Mouse (Mus musculus): ENCODE measurements at regions not wholly inside any gene's neighbourhood (a gene's known extent, or its start where the extent isn't known, plus 50 kb on each side); places are given as distances from the start of the nearest gene placed in this dataset.

DNA sequence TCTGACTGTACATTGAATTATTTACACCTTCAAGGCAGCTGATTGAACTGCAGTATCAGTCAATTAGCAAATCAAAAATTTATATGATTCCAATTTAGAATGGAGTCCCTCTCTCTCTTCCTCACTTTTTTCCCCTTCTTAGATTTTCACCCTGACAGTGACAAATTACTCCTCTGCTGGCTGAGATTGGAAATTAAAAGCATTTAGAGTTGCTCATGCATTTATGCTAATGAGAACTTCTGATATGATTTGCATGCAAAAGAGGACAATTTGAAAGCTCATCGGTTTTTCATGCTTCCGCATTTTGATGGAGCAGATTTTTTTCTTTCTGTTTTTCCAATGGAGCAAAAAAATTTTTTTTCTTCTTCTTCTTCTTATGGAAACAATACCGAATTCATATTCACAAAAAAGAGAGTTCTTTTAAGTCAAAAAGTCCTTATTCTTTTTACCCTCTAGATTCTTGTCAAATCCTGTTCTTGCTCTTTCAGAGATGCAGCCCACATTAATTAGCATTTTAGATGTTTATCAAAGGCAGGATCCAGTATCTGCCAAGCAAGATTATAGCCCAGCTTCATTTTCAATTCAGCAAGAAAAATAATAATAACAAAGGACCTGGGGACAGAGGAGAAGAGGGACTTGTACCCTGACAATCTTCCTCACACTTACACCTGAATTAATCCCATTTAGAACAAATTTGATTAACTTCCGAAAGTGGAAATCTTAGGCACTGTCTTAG lies 173.6 kb upstream of the Nox3 start:
- Histone ChIP-seq H3K4me1 (replicated peaks; ENCODE audit: control insufficient read depth, insufficient read depth, low read length) (peaks cover 5% of the 10 kb centered on the region), H3K4me2 (ENCODE audit: low read length) (no peak overlapping the region; the same call in 1 of the 2 replicates), H3K36me3 (ENCODE audit: control insufficient read depth, insufficient read depth) (no peaks in the 10 kb centered on the region), H3K9me3 (ENCODE audit: control insufficient read depth, low read length) (no peaks in the 10 kb centered on the region), H3K27ac (ENCODE audit: low read length) (peak overlapping the region; percentile 72), H3K9ac (replicated peaks; ENCODE audit: low read depth, low read length) (no peak overlapping the region), H3K4me3 (replicated peaks; ENCODE audit: low read length) (no peak overlapping the region), H3K27me3 (replicated peaks; ENCODE audit: control insufficient read depth, insufficient read depth, low read length) (no peaks in the 10 kb centered on the region)
- WGBS = 20% methylated on average over 4 of the region's 4 CpGs
- peak; percentile 85 for ATAC-seq

DNA sequence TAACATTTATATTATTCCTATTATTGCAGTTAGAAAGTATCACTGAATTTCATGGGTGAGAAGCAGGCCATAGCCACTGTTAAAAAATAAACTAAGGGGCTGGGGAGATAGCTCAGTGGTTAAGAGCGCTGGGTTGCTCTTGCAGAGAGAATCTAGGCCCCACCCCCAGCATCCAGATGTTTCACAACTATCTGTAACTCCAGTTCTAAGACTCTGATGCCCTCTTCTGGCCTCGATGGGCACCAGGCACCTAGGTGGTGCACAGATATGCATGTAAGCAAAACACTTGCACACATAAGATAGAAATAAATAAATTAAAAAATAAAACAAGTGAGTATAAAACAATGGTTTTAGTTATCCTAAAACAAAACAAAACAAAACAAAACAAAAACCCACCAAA lies 166.3 kb upstream of the Nox3 start:
- 19% methylated on average over 2 of the region's 2 CpGs for WGBS
- no peak for ATAC-seq
- no peak overlapping the region for H3K4me3 ChIP-seq (replicated peaks; ENCODE audit: low read length)
- H3K9ac ChIP-seq (replicated peaks; ENCODE audit: low read depth, low read length) = no peak overlapping the region
- no peak overlapping the region for H3K27ac ChIP-seq (ENCODE audit: low read length)
- H3K9me3 ChIP-seq (ENCODE audit: control insufficient read depth, low read length) = no peaks in the 10 kb centered on the region
- H3K36me3 ChIP-seq (ENCODE audit: control insufficient read depth, insufficient read depth) = no peaks in the 10 kb centered on the region
- no peak overlapping the region for H3K4me2 ChIP-seq (ENCODE audit: low read length)
- no peaks in the 10 kb centered on the region for H3K27me3 ChIP-seq (replicated peaks; ENCODE audit: control insufficient read depth, insufficient read depth, low read length)
- no peaks in the 10 kb centered on the region for H3K4me1 ChIP-seq (replicated peaks; ENCODE audit: control insufficient read depth, insufficient read depth, low read length)

DNA sequence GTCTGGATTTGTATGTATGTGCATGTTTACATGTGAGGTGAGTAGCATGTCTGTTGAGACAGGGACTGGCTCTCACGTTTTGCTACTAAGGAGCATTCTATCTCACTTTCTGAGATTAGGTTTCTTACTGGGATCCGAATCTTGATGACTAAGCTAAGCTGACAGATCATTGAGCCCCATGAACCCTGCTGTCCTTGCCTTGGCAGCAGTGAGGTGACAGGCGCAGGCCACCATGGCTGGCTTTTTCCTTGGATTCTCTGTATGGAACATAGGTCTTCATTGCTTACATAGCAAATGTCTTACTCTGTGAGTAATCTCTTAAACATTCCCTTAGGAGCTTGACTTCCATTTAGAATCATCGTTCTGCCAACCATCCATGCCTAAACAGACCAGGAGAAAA lies 140.3 kb upstream of the Nox3 start:
- Histone ChIP-seq H3K36me3 (ENCODE audit: control insufficient read depth, insufficient read depth) (no peaks in the 10 kb centered on the region), H3K4me3 (replicated peaks; ENCODE audit: low read length) (no peak overlapping the region), H3K4me2 (ENCODE audit: low read length) (no peak overlapping the region), H3K4me1 (replicated peaks; ENCODE audit: control insufficient read depth, insufficient read depth, low read length) (no peaks in the 10 kb centered on the region), H3K27me3 (replicated peaks; ENCODE audit: control insufficient read depth, insufficient read depth, low read length) (no peaks in the 10 kb centered on the region), H3K9me3 (ENCODE audit: control insufficient read depth, low read length) (no peaks in the 10 kb centered on the region), H3K9ac (replicated peaks; ENCODE audit: low read depth, low read length) (no peak overlapping the region), H3K27ac (ENCODE audit: low read length) (no peak overlapping the region)
- no peak for ATAC-seq
- 82% methylated on average over 4 of the region's 4 CpGs for WGBS

DNA sequence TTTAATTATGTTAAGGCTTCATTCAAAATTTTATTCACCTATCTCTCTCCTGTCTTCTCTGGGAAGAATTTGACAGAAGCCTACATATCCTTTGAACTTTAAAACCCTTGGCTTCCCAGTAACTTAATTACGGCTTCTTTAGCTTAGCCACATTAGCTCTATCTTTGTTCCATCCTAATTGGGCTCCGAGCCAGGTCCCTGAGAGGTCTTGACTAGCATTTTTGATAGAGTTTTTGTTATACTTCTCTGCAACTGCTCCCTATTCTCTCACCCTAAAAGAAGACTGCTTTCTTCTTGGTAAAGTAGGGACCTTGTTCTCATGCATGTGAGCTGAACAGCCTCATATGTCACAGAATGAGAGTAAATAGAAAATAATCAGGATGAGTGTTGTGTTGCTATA lies 115.1 kb upstream of the Nox3 start:
- Histone ChIP-seq H3K4me1 (replicated peaks; ENCODE audit: control insufficient read depth, insufficient read depth, low read length) (peaks cover 5% of the 10 kb centered on the region), H3K36me3 (ENCODE audit: control insufficient read depth, insufficient read depth) (no peaks in the 10 kb centered on the region), H3K9me3 (ENCODE audit: control insufficient read depth, low read length) (no peaks in the 10 kb centered on the region), H3K27ac (ENCODE audit: low read length) (no peak overlapping the region), H3K4me3 (replicated peaks; ENCODE audit: low read length) (no peak overlapping the region), H3K9ac (replicated peaks; ENCODE audit: low read depth, low read length) (no peak overlapping the region), H3K4me2 (ENCODE audit: low read length) (no peak overlapping the region), H3K27me3 (replicated peaks; ENCODE audit: control insufficient read depth, insufficient read depth, low read length) (no peaks in the 10 kb centered on the region)
- WGBS = 4% methylated on average over 2 of the region's 2 CpGs
- ATAC-seq = no peak

DNA sequence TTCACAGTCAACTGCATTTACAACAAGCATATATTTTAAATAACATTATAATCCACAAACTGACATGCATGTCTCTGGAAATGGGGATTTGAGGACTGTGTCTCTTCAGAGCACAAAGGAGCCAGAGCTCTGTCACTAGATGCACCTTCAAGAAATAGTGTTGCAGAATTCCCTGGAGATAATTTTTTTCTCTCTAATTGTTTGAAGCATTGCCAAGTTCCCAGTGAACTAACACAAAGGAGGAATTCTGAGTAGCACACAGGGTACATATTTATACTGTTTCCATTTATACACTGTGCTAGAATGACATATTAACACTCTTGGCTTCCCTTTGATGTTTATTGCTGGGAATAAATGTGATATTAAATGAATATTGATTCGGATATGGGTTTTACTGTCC lies 107.4 kb upstream of the Nox3 start:
- 0 out of 2 replicates have a peak, but pooled peaks have one; percentile 55 for ATAC-seq
- no peak overlapping the region for H3K27ac ChIP-seq (ENCODE audit: low read length)
- no peak overlapping the region for H3K4me3 ChIP-seq (replicated peaks; ENCODE audit: low read length)
- no peak overlapping the region for H3K9ac ChIP-seq (replicated peaks; ENCODE audit: low read depth, low read length)
- no peaks in the 10 kb centered on the region for H3K36me3 ChIP-seq (ENCODE audit: control insufficient read depth, insufficient read depth)
- no peak overlapping the region for H3K4me2 ChIP-seq (ENCODE audit: low read length)
- H3K27me3 ChIP-seq (replicated peaks; ENCODE audit: control insufficient read depth, insufficient read depth, low read length) = no peaks in the 10 kb centered on the region
- peaks cover 7% of the 10 kb centered on the region for H3K4me1 ChIP-seq (replicated peaks; ENCODE audit: control insufficient read depth, insufficient read depth, low read length)
- WGBS = 66% methylated on average over 1 of the region's 1 CpGs
- H3K9me3 ChIP-seq (ENCODE audit: control insufficient read depth, low read length) = no peaks in the 10 kb centered on the region

DNA sequence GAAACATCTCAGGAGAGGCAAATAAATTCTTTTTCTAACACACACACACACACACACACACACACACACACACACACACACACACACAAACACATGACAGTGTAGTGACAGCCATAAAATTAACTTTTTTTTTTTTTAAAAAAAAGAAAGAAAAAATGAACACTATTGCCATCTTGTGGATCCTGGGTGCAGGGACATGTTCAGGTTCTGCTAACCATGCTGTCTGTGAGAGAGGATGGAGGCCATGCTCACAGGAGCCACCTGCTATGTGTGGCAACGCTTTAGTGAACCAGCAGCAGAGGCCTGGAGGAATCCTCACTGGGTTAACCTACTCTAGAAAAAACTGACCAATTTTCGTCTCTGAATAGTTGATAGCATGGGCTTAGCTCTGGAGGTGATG lies 96.5 kb upstream of the Nox3 start:
- Histone ChIP-seq H3K36me3 (ENCODE audit: control insufficient read depth, insufficient read depth) (no peaks in the 10 kb centered on the region), H3K4me1 (replicated peaks; ENCODE audit: control insufficient read depth, insufficient read depth, low read length) (no peaks in the 10 kb centered on the region; the same call in 1 of the 2 replicates), H3K4me2 (ENCODE audit: low read length) (no peak overlapping the region), H3K27me3 (replicated peaks; ENCODE audit: control insufficient read depth, insufficient read depth, low read length) (no peaks in the 10 kb centered on the region), H3K9ac (replicated peaks; ENCODE audit: low read depth, low read length) (no peak overlapping the region), H3K9me3 (ENCODE audit: control insufficient read depth, low read length) (no peaks in the 10 kb centered on the region), H3K27ac (ENCODE audit: low read length) (no peak overlapping the region), H3K4me3 (replicated peaks; ENCODE audit: low read length) (no peak overlapping the region)
- 19% methylated on average over 2 of the region's 2 CpGs for WGBS
- peak; percentile 72; the same call in 1 of the 2 replicates for ATAC-seq

DNA sequence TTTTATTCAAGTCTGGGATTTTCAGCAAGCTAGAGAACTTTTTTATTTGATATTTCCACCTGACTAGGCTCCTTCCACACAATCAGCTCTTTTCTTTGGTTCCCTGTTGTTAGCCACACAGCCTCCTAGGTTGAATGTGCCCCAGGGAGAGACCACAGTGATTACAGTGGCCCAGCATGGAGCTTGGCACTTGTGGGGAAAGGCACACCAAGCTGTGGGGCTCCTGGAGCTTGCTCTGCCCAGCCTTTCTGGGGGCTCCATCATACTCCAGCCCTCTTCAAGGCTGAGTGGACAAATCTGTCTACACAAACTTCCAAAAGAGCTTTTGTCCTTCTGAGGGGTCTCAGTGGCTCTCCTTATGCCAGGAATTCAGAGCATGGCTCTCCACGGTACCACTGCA lies 86.1 kb upstream of the Nox3 start:
- Histone ChIP-seq H3K27ac (ENCODE audit: low read length) (no peak overlapping the region), H3K9me3 (ENCODE audit: control insufficient read depth, low read length) (no peaks in the 10 kb centered on the region), H3K9ac (replicated peaks; ENCODE audit: low read depth, low read length) (no peak overlapping the region), H3K27me3 (replicated peaks; ENCODE audit: control insufficient read depth, insufficient read depth, low read length) (no peaks in the 10 kb centered on the region), H3K4me1 (replicated peaks; ENCODE audit: control insufficient read depth, insufficient read depth, low read length) (no peaks in the 10 kb centered on the region), H3K36me3 (ENCODE audit: control insufficient read depth, insufficient read depth) (no peaks in the 10 kb centered on the region), H3K4me2 (ENCODE audit: low read length) (no peak overlapping the region), H3K4me3 (replicated peaks; ENCODE audit: low read length) (no peak overlapping the region)
- peak; percentile 96 for ATAC-seq
- 0% methylated on average over 1 of the region's 1 CpGs for WGBS

DNA sequence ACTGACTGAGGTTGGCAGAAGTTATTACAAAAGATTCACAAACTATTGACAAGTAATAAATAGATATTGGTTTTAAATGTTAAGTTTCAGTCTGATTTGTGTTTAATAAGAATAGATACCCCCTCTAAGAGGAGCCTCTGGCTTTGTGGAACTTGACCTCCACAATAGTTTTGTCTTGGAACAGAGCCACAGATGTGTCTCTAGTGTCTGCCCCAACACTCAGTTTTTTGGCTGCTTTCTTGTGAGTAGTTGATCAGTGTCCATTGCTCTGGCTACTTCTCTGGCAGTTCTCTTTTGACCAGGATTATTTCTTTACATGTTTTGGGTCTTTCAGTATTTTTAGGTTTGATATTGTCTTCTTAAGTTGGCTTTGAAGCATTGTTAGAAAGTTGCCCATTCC lies 81.6 kb upstream of the Nox3 start:
- ATAC-seq = no peak
- no peaks in the 10 kb centered on the region for H3K27me3 ChIP-seq (replicated peaks; ENCODE audit: control insufficient read depth, insufficient read depth, low read length)
- H3K4me2 ChIP-seq (ENCODE audit: low read length) = no peak overlapping the region
- H3K9me3 ChIP-seq (ENCODE audit: control insufficient read depth, low read length) = no peaks in the 10 kb centered on the region
- H3K4me3 ChIP-seq (replicated peaks; ENCODE audit: low read length) = no peak overlapping the region
- no peaks in the 10 kb centered on the region for H3K4me1 ChIP-seq (replicated peaks; ENCODE audit: control insufficient read depth, insufficient read depth, low read length)
- no peaks in the 10 kb centered on the region for H3K36me3 ChIP-seq (ENCODE audit: control insufficient read depth, insufficient read depth)
- H3K9ac ChIP-seq (replicated peaks; ENCODE audit: low read depth, low read length) = no peak overlapping the region
- H3K27ac ChIP-seq (ENCODE audit: low read length) = no peak overlapping the region

DNA sequence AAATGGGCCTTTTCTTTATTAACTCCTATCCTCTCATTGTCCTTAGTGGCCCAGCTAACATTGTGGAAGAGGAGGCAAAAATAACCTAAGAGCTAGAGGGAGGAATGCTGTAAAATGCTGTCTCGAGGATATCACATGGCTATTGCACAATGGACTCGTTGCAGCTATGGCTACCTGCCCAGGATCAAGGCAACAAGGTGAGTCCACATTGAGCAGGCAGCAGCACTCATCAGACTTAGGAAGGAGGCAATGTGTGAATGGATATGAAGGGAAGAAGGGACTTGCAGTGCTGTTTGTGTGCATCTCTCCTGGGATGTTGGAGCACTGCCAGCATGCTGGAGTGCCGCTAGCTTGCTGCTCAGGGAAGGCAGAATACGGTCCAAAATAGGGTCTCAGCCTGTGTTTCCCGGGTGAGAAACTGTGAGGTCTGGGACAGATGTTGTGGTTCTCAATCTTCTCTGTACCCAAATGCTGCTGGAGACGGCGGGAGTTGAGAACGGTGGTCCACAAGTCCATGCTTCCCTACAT lies 51.8 kb upstream of the Nox3 start:
- Histone ChIP-seq H3K4me2 (ENCODE audit: low read length) (no peak overlapping the region), H3K36me3 (ENCODE audit: control insufficient read depth, insufficient read depth) (no peaks in the 10 kb centered on the region), H3K27me3 (replicated peaks; ENCODE audit: control insufficient read depth, insufficient read depth, low read length) (no peaks in the 10 kb centered on the region), H3K27ac (ENCODE audit: low read length) (no peak overlapping the region), H3K4me1 (replicated peaks; ENCODE audit: control insufficient read depth, insufficient read depth, low read length) (0 out of 2 replicates have a peak, but pooled peaks cover 3% of the 10 kb centered on the region), H3K9me3 (ENCODE audit: control insufficient read depth, low read length) (no peaks in the 10 kb centered on the region), H3K4me3 (replicated peaks; ENCODE audit: low read length) (no peak overlapping the region), H3K9ac (replicated peaks; ENCODE audit: low read depth, low read length) (no peak overlapping the region)
- WGBS = 67% methylated on average over 8 of the region's 8 CpGs
- no peak for ATAC-seq
